Mouse (Mus musculus) stomach, embryonic 16.5 days (tissue): ENCODE measurements around the gene Mospd3. TPM values are rescaled to one million over a fixed set of nuclear protein-coding genes. Genes with fewer than 3 reads are reported as not detected.
A peak's percentile ranks its signal among the peaks of the same experiment; 100 is the strongest.

Source experiments
- ATAC-seq: fragments of 200-750 bp; cut with Nextera tagmentation; 2 replicates; pipeline ENCODE4 v1.8.0; 2017; ENCODE audit warnings: moderate number of reproducible peaks, moderate TSS enrichment; ENCODE audit not compliant: insufficient read depth, low FRiP score
- H3K27ac ChIP-seq: fragments of 300-500 bp; sonication (generic); 2 replicates; pipeline ENCODE4 v1.5.1; 2014; ENCODE audit warnings: low read length
- H3K27me3 ChIP-seq: fragments of 300-500 bp; sonication (generic); 2 replicates; pipeline ENCODE4 v1.6.1; 2014; ENCODE audit warnings: low read length, control low read depth, mixed read lengths; ENCODE audit not compliant: control insufficient read depth, insufficient read depth
- H3K36me3 ChIP-seq: fragments of 300-500 bp; sonication (generic); 2 replicates; pipeline ENCODE4 v1.6.1; 2014; ENCODE audit warnings: low read length; ENCODE audit not compliant: control insufficient read depth, insufficient read depth
- H3K4me1 ChIP-seq: fragments of 300-500 bp; sonication (generic); 2 replicates; pipeline ENCODE4 v1.6.1; 2014; ENCODE audit warnings: low read length, control low read depth, mixed read lengths; ENCODE audit not compliant: control insufficient read depth, insufficient read depth
- H3K4me2 ChIP-seq: fragments of 300-500 bp; sonication (generic); 2 replicates; pipeline ENCODE4 v1.6.1; 2014; ENCODE audit warnings: low read depth, low read length, mixed read lengths
- H3K4me3 ChIP-seq: fragments of 300-500 bp; sonication (generic); replicated peaks from 2 replicates; pipeline ENCODE4 v1.5.1; 2014; ENCODE audit warnings: mild to moderate bottlenecking, low read length
- H3K9ac ChIP-seq: fragments of 300-500 bp; sonication (generic); 2 replicates; pipeline ENCODE4 v1.6.1; 2014; ENCODE audit warnings: low read length
- H3K9me3 ChIP-seq: fragments of 300-500 bp; sonication (generic); replicated peaks from 2 replicates; pipeline ENCODE4 v1.6.1; 2016; ENCODE audit warnings: low read length, control low read depth; ENCODE audit not compliant: control insufficient read depth
- WGBS: fragments of 180-500 bp; shearing (Covaris S2); extraction: QIAGEN DNeasy Blood & Tissue Kit; methylation state at CpG from one replicate; pipeline ENCODE4 v1.1.7; 2014; 5-methylcytosine and 5-hydroxymethylcytosine counted together
- polyA plus RNA-seq: library from polyadenylated mRNA; unstranded; fragments of >200 nt; fragmentation: Nextera tagmentation; extraction: Ambion mirVana; gene quantifications from 2 replicates; pipeline ENCODE4 v1.2.1, GENCODE M21; 2015

Gene Mospd3
- polyA plus RNA-seq, 1 experiment from 2014 or later: 24.3 TPM

DNA sequence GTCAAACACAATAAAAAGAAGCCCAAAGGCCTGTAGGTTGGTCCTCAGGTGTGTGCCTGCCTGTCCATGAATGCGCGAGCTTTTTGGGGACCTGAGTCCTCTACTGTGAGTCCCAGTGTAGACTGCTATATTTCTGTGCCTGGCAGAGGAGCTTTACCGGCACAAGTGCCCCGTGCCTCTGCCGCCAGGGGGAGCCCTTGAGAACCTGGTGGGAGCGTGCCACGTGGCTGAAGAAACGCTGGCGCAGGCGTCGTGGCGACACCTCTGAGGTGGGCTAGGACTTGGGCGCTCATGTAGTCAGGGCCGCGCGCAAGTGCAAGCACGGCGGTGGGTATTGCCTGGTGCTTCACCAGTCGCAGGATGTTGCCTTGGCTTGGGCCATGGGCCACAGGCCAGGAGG is 40.2 kb upstream of the Mospd3 start, which contains the start of gene Sap25:
TSS of gene Sap25 (plus strand) at position 281 of the 400 bp plus-strand sequence.
- no peak for ATAC-seq
- WGBS: 82% methylated on average over 19 of the region's 19 CpGs
- H3K9me3 ChIP-seq: no peaks in the 10 kb centered on the region
- H3K4me1 ChIP-seq: peaks cover 8% of the 10 kb centered on the region; the same call in 1 of the 2 replicates
- H3K27ac ChIP-seq: no peak within 1 kb of the TSS
- peaks cover 24% of the 10 kb centered on the region for H3K27me3 ChIP-seq
- H3K4me2 ChIP-seq: no peak within 1 kb of the TSS
- H3K4me3 ChIP-seq: no peak within 1 kb of the TSS
- H3K9ac ChIP-seq: no peak within 1 kb of the TSS
- peaks cover 33% of the 10 kb centered on the region for H3K36me3 ChIP-seq

DNA sequence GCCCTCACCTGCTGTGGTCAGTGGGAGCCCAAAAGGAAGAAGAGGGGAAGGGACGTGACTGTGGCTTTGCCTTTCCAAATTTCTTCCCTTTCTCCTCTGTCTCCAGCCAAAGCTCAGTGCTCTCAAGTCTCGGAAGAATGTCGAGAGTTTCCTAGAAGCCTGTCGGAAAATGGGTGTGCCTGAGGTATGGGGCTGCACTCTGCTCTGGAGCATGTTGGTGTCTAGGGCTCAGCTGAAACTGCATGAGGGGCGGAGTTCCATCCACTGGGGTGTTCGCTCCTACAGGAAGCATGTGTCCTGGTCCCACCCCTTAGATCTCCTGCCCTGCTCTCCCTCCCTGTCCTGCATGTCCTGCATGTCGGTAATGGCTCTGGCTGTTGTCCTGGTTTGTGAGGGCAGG is 38.6 kb upstream of the Mospd3 start:
- Histone ChIP-seq H3K9me3 (no peaks in the 10 kb centered on the region), H3K4me2 (no peak overlapping the region), H3K27me3 (peaks cover 9% of the 10 kb centered on the region), H3K36me3 (peaks cover 33% of the 10 kb centered on the region), H3K27ac (no peak overlapping the region), H3K4me3 (no peak overlapping the region), H3K4me1 (no peaks in the 10 kb centered on the region), H3K9ac (no peak overlapping the region; the same call in 1 of the 2 replicates)
- ATAC-seq: no peak
- 72% methylated on average over 7 of the region's 7 CpGs for WGBS

GRCm38 (mm10) chr5:137633397-137634084 is 32.7 kb upstream of the Mospd3 start:
- Histone ChIP-seq H3K27ac (no peak overlapping the region), H3K9me3 (no peaks in the 10 kb centered on the region), H3K9ac (peak overlapping the region; percentile 12), H3K4me1 (peaks cover 38% of the 10 kb centered on the region), H3K36me3 (peaks cover 11% of the 10 kb centered on the region), H3K27me3 (no peaks in the 10 kb centered on the region), H3K4me2 (no peak overlapping the region), H3K4me3 (no peak overlapping the region)
- 74% methylated on average over 12 of the region's 12 CpGs for WGBS
- ATAC-seq: no peak

DNA sequence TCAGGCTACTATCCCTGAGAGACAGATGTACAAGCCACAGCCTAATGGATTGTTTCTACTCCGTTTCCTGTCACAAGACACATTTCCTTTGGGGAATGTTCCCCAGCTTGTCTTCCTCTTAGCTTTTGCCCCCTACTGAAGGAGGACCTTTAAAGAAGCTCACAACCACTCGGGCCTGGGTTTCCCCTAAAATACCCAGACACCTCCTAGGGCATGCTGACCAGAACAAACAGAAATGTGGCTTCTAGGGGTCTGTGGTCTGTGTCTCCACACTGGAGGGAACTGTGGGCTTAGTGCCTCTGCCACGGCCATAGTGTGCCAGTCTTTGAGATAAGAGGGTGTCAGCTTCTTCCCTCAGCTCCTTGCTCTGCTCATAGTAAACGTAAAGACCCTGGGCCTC is 30.7 kb upstream of the Mospd3 start:
- Histone ChIP-seq H3K4me2 (peak overlapping the region; percentile 92), H3K4me1 (peaks cover 42% of the 10 kb centered on the region), H3K9ac (peak overlapping the region; percentile 76), H3K27me3 (no peaks in the 10 kb centered on the region), H3K36me3 (no peaks in the 10 kb centered on the region), H3K9me3 (no peaks in the 10 kb centered on the region), H3K4me3 (peak overlapping the region; percentile 66), H3K27ac (peak overlapping the region; percentile 92)
- 46% methylated on average over 4 of the region's 4 CpGs for WGBS
- no peak for ATAC-seq

GRCm38 (mm10) chr5:137631171-137631570 is 30.3 kb upstream of the Mospd3 start:
- no peak for ATAC-seq
- Histone ChIP-seq H3K9me3 (no peaks in the 10 kb centered on the region), H3K4me1 (peaks cover 42% of the 10 kb centered on the region), H3K27me3 (no peaks in the 10 kb centered on the region), H3K9ac (peak overlapping the region; percentile 76), H3K4me2 (peak overlapping the region; percentile 92), H3K27ac (peak overlapping the region; percentile 92), H3K4me3 (peak overlapping the region; percentile 66), H3K36me3 (no peaks in the 10 kb centered on the region)
- 36% methylated on average over 9 of the region's 9 CpGs for WGBS

- Histone ChIP-seq H3K27me3 (no peaks in the 10 kb centered on the region), H3K9ac (peak overlapping the region; percentile 76), H3K27ac (peak overlapping the region; percentile 92), H3K4me2 (peak overlapping the region; percentile 92), H3K9me3 (no peaks in the 10 kb centered on the region), H3K36me3 (no peaks in the 10 kb centered on the region), H3K4me1 (peaks cover 42% of the 10 kb centered on the region), H3K4me3 (peak overlapping the region; percentile 66)
- WGBS: 7% methylated on average over 3 of the region's 3 CpGs
- ATAC-seq: no peak
Observed at GRCm38 (mm10) chr5:137630602-137631001, 29.7 kb upstream of the Mospd3 start.

- H3K4me2 ChIP-seq: peak overlapping the region; percentile 92
- no peaks in the 10 kb centered on the region for H3K36me3 ChIP-seq
- WGBS: 13% methylated on average over 6 of the region's 6 CpGs
- H3K9ac ChIP-seq: peak overlapping the region; percentile 76
- peak overlapping the region; percentile 92 for H3K27ac ChIP-seq
- peaks cover 42% of the 10 kb centered on the region for H3K4me1 ChIP-seq
- no peaks in the 10 kb centered on the region for H3K27me3 ChIP-seq
- H3K4me3 ChIP-seq: peak overlapping the region; percentile 66
- H3K9me3 ChIP-seq: no peaks in the 10 kb centered on the region
- peak; percentile 6; the same call in 1 of the 2 replicates for ATAC-seq
Observed at GRCm38 (mm10) chr5:137629906-137630545, 29.2 kb upstream of the Mospd3 start.

DNA sequence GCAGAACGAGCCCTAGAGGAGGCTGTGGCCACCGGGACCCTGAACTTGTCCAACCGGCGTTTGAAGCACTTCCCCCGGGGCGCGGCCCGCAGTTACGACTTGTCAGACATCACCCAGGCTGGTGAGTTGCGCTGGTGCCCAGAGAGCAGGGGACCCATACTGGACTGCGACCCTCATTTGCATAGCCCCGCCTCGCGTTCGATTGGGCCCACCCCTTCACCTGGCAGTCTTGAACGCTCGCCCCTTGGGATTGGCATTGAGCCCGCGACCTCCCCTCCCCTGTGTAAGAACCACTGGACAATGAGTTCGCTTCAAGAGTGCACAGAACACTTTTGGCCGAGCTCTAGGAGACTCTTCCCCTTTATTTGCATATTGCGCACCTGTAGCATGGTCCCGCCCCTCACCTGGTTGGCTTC is 28.5 kb upstream of the Mospd3 start:
- peak; percentile 3; the same call in 1 of the 2 replicates for ATAC-seq
- Histone ChIP-seq H3K9me3 (no peaks in the 10 kb centered on the region), H3K9ac (peak overlapping the region; percentile 76), H3K36me3 (no peaks in the 10 kb centered on the region), H3K27me3 (no peaks in the 10 kb centered on the region), H3K4me1 (peaks cover 45% of the 10 kb centered on the region), H3K4me3 (peak overlapping the region; percentile 66), H3K27ac (peak overlapping the region; percentile 92), H3K4me2 (peak overlapping the region; percentile 92)
- WGBS: 0% methylated on average over 23 of the region's 23 CpGs
